Mouse (Mus musculus) WW6 (cell line): ENCODE data around the gene Tcf7l2.

Experiments
- DNase-seq: peaks from one replicate; pipeline ENCODE4 v3.0.0-alpha.2; 2013; ENCODE audit warnings: low read depth, low spot score

The Tcf7l2 gene

DNA sequence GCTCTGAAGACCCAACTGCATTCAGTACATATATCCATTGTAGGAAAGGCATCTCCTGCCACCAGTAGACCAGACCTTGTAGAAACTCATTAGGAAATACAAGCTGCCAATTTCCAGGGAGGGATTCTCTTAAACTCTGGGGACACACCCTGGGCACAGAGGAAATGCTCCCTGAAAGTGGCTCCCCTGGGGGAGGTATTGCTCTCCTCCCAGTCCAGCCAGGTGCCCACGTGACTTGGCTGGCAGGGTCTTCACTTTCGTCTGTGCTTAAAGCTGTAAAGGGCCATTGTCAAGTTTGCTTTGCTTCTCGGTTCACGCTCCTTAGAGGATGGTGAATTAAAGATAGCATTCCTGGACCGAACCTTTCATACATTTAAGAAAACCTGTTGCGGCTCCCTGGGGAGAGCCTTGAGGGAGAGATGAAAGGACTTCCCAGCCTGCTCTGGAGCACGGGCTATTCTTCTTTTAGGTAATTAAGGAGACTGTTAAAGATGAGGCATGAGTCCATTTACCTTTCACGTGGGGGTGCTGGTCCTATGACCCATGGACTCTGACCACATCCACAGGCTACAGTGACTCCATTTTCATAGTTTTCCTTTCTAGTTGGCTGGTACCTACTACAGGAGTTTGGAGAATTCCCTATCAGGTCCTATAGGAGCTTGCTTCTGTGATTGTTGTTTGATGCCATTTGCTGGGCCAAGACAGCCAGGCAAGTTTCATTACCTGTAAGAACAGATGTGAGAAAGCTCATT lies 52.8 kb downstream of the Tcf7l2 start:
- no peak for DNase-seq

- DNase-seq = no peak
Observed at GRCm38 (mm10) chr19:55794946-55795340, 53.3 kb downstream of the Tcf7l2 start.

DNA sequence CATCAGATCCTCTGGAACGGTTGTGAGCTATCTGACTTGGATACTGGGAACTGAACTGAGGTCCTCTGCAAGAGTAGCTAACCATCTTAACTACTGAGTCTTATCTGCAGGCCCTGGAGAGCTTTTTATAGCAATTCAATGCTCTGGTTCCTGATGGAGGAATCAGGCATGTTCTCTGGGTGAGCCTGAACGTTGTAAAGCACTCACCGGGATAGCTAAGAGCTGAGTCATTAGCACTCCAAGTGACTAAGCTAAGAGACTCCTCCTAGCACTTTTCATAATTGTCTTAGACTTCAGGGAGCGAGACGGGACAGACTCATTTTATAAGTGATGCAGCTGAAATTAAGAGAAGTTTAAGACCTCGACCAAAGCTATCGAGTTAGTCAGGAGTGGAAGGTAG lies 53.7 kb downstream of the Tcf7l2 start:
- DNase-seq = no peak

GRCm38 (mm10) chr19:55797834-55798233 lies 56.2 kb downstream of the Tcf7l2 start:
- no peak for DNase-seq

GRCm38 (mm10) chr19:55799411-55799810 lies 57.8 kb downstream of the Tcf7l2 start:
- no peak for DNase-seq

GRCm38 (mm10) chr19:55800059-55800458 lies 58.4 kb downstream of the Tcf7l2 start:
- DNase-seq = no peak

DNA sequence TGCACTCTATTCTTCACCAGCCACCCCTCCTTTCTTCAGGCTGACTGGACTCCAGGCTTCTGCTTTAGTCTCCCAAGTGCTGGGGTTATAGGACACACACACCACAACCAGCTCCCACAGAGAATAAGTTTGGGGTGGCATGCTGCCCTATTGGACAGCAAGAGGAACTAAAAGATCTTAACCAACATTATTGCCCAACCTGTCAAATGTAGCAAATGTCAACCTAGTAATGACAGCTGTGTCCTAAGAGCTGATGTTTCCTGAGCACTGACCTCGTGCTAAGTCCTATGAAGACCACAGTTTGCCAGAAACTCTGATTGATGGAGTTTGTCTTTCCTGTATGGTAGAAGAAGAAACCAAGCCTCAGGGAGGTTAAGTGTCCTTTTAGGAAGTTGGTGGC lies 61.5 kb downstream of the Tcf7l2 start:
- no peak for DNase-seq

DNA sequence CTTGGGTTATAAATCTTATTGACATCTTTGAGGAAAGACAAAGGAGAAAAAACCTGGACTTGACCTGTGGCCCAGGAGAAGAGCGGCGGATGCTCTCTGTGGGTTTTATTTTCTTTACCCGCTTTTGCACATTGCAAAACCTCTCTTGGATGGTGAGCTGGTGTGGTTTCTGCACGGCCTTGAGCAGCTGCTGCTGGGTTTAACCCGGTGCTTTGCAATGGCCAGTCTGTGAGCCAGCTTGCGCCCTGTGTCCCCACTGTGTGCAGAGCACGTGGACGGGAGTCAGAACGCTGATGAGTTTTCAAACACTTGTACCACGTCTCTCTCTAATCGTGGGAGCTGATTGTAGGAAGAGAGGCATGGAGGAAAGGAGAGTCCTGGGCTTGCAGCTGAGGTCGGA lies 62.2 kb downstream of the Tcf7l2 start:
- DNase-seq = no peak

- no peak for DNase-seq
Observed at GRCm38 (mm10) chr19:55804795-55805194, 63.2 kb downstream of the Tcf7l2 start.

- no peak for DNase-seq
Observed at GRCm38 (mm10) chr19:55806434-55807193, 65.0 kb downstream of the Tcf7l2 start.

- no peak for DNase-seq
Observed at GRCm38 (mm10) chr19:55807194-55808053, 65.8 kb downstream of the Tcf7l2 start.

DNA sequence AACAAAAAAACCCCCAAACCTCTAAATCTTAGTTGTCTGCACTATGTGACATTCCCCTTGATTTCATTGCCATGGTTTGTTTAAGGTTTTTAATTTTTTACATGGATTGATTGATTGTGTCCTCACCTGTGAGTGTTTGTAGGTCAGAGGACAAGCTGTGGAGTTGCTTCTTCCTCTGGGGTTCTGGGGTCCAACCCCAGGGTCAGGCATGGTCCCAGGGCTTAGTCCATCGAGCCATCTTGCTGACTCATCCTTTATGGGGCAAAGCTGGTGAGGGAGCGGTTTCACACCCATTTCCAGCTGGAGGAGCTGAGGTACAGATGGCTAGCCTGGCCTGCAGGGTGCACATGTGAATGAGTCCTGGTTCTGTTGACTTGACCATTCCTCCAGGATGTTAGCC lies 66.7 kb downstream of the Tcf7l2 start:
- no peak for DNase-seq

- no peak for DNase-seq
Observed at GRCm38 (mm10) chr19:55809539-55809938, 67.9 kb downstream of the Tcf7l2 start.

DNA sequence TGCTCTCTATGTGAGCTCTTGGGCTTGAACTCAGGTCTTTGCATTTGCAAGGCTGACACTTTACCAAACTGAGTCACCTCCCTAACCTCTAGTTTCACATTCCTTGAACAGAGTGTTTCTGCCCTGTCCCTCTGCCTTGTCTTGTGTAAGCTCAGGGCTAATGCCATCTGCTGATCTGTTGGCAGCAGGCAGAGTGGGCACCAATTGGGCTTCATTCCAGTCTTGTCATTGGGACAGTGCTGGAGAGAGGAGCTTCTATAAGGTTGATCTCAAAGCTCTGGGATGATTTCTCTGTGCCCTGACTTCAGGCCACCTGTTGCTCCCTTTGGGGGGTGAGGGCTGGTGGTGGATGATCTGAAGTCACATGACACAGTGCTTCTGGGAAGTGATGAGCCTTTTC lies 70.6 kb downstream of the Tcf7l2 start:
- DNase-seq = no peak

DNA sequence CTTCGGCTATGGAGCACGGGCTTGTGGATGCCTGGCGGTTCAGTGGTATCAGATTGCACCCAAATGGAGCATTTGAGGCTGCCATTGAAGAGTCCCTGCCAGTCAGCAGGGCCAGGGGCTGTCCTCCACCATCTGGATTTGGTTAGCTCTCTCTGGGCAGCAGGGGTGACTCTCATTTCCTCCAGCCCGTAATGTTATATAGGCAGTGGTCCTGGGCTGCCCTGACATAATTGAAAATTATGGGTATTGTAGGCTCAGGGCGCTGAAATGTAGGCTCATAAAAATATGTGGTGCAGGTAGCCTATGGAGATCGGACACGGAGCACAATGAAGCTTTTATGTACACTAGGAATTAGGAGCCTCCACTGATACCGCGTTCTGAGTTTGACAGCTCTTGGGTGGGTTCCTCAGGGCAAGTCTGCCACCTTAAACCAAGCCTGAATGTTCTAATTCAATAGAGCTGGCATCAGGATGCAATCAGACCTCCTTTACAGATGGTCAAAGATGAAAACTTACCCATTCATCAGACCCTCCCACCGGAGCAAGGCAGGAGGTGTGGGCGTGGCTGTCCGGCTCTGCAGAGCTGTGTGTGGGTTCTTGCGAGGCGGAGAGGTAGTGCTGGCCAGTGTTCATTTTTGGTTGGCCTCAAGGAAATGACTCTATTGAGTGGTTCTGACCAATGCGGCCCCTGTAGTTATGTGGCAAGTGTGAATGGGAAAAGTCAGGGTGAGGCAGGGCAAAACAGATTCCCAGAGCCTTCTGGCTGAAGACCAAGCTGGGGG lies 73.6 kb downstream of the Tcf7l2 start:
- DNase-seq = no peak

DNA sequence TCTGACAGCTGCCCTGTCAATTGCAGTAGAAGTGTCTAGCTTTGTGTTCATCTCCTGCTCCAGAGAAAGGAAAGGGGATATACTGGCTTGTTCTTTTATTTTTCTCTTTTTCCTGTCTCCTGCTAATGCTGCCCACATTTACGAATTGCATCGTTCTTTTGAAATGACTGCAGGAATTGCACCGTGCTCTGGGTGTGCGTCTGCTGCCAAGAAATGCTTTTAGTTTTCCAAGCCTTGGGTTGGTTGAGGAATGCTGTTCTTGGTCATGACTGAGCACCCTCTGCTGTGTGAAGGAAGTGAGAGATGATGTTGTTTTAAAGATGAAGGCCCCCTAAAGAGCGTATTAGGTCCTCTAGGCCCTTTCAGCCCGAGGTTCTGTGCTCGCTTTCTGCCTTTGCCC lies 75.4 kb downstream of the Tcf7l2 start:
- no peak for DNase-seq

- DNase-seq = no peak
Observed at GRCm38 (mm10) chr19:55820202-55820601, 78.6 kb downstream of the Tcf7l2 start.

DNA sequence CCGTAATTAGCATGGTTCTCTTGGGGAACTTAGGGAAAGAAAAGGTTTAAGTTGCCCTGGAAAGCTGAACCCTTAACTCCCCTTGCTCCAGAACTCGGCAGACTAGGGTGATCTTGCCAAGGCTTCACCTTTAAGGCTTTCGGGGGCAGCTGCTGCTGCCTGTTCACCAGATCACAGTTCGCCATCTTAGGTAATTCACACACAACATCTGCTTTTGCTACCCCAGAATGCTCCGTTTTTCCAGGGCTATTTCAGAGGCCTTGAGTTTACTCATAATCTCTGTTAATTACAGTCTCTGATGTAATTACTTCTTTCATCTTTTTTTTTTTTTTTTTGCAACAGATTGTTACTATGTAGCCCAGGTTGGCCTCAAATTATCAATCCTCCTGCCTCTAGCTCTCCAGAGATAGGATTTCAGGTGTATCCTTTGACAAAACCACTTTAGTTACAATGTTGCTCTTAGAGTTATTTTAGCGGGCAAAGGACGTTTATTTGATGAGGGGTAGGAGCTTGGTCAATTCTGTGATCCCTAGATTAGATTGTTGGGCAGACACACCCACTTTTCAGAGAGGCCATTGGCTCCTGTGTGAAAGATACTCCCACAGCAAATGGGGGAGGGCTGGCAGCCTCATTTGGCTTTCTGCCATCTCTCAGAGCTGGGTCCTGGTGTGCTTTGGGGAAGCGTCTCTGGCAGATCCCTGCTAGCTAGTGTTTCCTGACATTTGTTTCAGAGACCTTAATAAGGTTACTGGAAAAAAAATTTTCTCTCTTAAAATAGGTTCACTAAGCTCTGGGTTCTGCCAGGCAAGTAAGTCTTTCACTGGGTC lies 83.6 kb downstream of the Tcf7l2 start:
- DNase-seq = no peak

- DNase-seq = no peak
Observed at GRCm38 (mm10) chr19:55825951-55826507, 84.4 kb downstream of the Tcf7l2 start.

- DNase-seq = no peak
Observed at GRCm38 (mm10) chr19:55827613-55828259, 86.1 kb downstream of the Tcf7l2 start.
